Mouse (Mus musculus): ENCODE data around the gene Galnt18.

- TF ChIP-seq POLR2A (IDR thresholded peaks at IDR 0.05; ENCODE audit: borderline replicate concordance, low read depth, low read length) (no peak), CTCF (IDR thresholded peaks at IDR 0.05; ENCODE audit: low read depth, low read length) (no peak)
Observed at GRCm38 (mm10) chr7:111528961-111529643, 250.7 kb downstream of the Galnt18 start.
